Mouse (Mus musculus) MEL (cell line): Measurements from ENCODE around the gene Iqsec1. TPM values are rescaled to one million over a fixed set of nuclear protein-coding genes. Genes with fewer than 3 reads are reported as not detected.

Experiments used
- DNase-seq: peaks from one replicate; pipeline ENCODE4 v3.0.0; 2011; ENCODE audit warnings: low read depth, low spot score
- H3K27ac ChIP-seq: 2 replicates; pipeline ENCODE4 v1.5.1; 2012; ENCODE audit warnings: low read depth, mild to moderate bottlenecking, control low read depth, low read length, moderate library complexity; ENCODE audit not compliant: control insufficient read depth
- H3K27me3 ChIP-seq, 2 experiments: fragments of 150-350 bp in 1 of 2; sonication (generic) in 1 of 2; 2 replicates each; pipeline ENCODE4 v1.6.1; 2012; ENCODE audit warnings: low read length in 2 of 2, mild to moderate bottlenecking in 2 of 2, improper control_type of control experiment in 1 of 2, moderate library complexity in 1 of 2; ENCODE audit not compliant: insufficient read depth in 2 of 2, control insufficient read depth in 1 of 2
- H3K36me3 ChIP-seq, 2 experiments: 2 replicates each; pipeline ENCODE4 v1.6.1; 2012 to 2014; ENCODE audit warnings: low read length in 2 of 2, improper control_type of control experiment in 1 of 2, inconsistent platforms in 1 of 2, mild to moderate bottlenecking in 1 of 2; ENCODE audit not compliant: insufficient read depth in 2 of 2, control insufficient read depth in 1 of 2
- H3K4me1 ChIP-seq, 2 experiments: fragments of 150-350 bp in 1 of 2; sonication (generic) in 1 of 2; 2 replicates each; pipeline ENCODE4 v1.6.1; 2012; ENCODE audit warnings: low read length in 2 of 2, improper control_type of control experiment in 1 of 2, mild to moderate bottlenecking in 1 of 2; ENCODE audit not compliant: insufficient read depth in 2 of 2, control insufficient read depth in 1 of 2
- H3K4me3 ChIP-seq, 2 experiments: fragments of 150-350 bp in 1 of 2; sonication (generic) in 1 of 2; 2 replicates each; pipeline ENCODE4 v1.5.1; 2012; ENCODE audit warnings: low read depth in 2 of 2, low read length in 2 of 2, mild to moderate bottlenecking in 2 of 2, moderate library complexity in 2 of 2, control low read depth in 1 of 2, improper control_type of control experiment in 1 of 2; ENCODE audit not compliant: control insufficient read depth in 1 of 2, insufficient read depth in 1 of 2
- H3K79me2 ChIP-seq: 2 replicates; pipeline ENCODE4 v1.6.1; 2012; ENCODE audit warnings: mild to moderate bottlenecking, low read length, moderate library complexity; ENCODE audit not compliant: control insufficient read depth, poor library complexity, insufficient read depth
- H3K9ac ChIP-seq: 2 replicates; pipeline ENCODE4 v1.6.1; 2012; ENCODE audit warnings: low read depth, mild to moderate bottlenecking, control low read depth, low read length, moderate library complexity; ENCODE audit not compliant: control insufficient read depth, poor library complexity, severe bottlenecking
- H3K9me3 ChIP-seq: fragments of 150-350 bp; sonication (generic); replicated peaks from 2 replicates; pipeline ENCODE4 v1.6.1; 2012; ENCODE audit warnings: mild to moderate bottlenecking, low read length, improper control_type of control experiment, moderate library complexity; ENCODE audit not compliant: insufficient read depth
- BHLHE40 ChIP-seq: IDR thresholded peaks from 2 replicates; pipeline ENCODE4 v1.6.1; 2012; ENCODE audit warnings: low read depth, mild to moderate bottlenecking, inconsistent platforms, low read length, improper control_type of control experiment, borderline replicate concordance
- CHD1 ChIP-seq: IDR thresholded peaks from 2 replicates; pipeline ENCODE4 v1.6.1; 2012; ENCODE audit warnings: low read depth, mild to moderate bottlenecking, inconsistent platforms, low read length, improper control_type of control experiment
- CHD2 ChIP-seq: IDR thresholded peaks from 2 replicates; pipeline ENCODE4 v1.6.1; 2011; ENCODE audit warnings: low read length, improper control_type of control experiment
- CTCF ChIP-seq, 3 experiments: IDR thresholded peaks in 2 of 3; conservative IDR thresholded peaks in 1 of 3; 2 replicates each; pipeline ENCODE4 v1.5.1; 2011 to 2012; ENCODE audit warnings: low read length in 3 of 3, low read depth in 2 of 3, mild to moderate bottlenecking in 2 of 3, improper control_type of control experiment in 1 of 3, inconsistent platforms in 1 of 3, mixed read lengths in 1 of 3, moderate library complexity in 1 of 3; ENCODE audit not compliant: control insufficient read depth in 1 of 3, insufficient read depth in 1 of 3, poor library complexity in 1 of 3, severe bottlenecking in 1 of 3
- E2F4 ChIP-seq: IDR thresholded peaks from 2 replicates; pipeline ENCODE4 v1.6.1; 2011; ENCODE audit warnings: low read depth, low read length, improper control_type of control experiment, borderline replicate concordance
- ELF1 ChIP-seq: IDR thresholded peaks from 2 replicates; pipeline ENCODE4 v1.6.1; 2014; ENCODE audit warnings: low read depth, mild to moderate bottlenecking, inconsistent platforms, low read length, improper control_type of control experiment, moderate library complexity
- EP300 ChIP-seq, 2 experiments: IDR thresholded peaks; 2 replicates each; pipeline ENCODE4 v1.6.1; 2011; ENCODE audit warnings: improper control_type of control experiment in 2 of 2, low read length in 2 of 2, low read depth in 1 of 2, mild to moderate bottlenecking in 1 of 2
- ETS1 ChIP-seq: IDR thresholded peaks from 2 replicates; pipeline ENCODE4 v1.6.1; 2012; ENCODE audit warnings: low read depth, mild to moderate bottlenecking, inconsistent platforms, low read length, improper control_type of control experiment, moderate library complexity
- GABPA ChIP-seq: IDR thresholded peaks from 2 replicates; pipeline ENCODE4 v1.6.1; 2012; ENCODE audit warnings: low read depth, mild to moderate bottlenecking, inconsistent platforms, low read length, improper control_type of control experiment, moderate library complexity
- GATA1 ChIP-seq: IDR thresholded peaks from 2 replicates; pipeline ENCODE4 v1.6.1; 2011; ENCODE audit warnings: low read depth, low read length, improper control_type of control experiment
- HCFC1 ChIP-seq: IDR thresholded peaks from 2 replicates; pipeline ENCODE4 v1.6.1; 2012; ENCODE audit warnings: low read depth, mild to moderate bottlenecking, inconsistent platforms, low read length, improper control_type of control experiment, moderate library complexity
- JUND ChIP-seq: IDR thresholded peaks from 2 replicates; pipeline ENCODE4 v1.6.1; 2011; ENCODE audit warnings: low read depth, mild to moderate bottlenecking, improper control_type of control experiment, low read length
- KAT2A ChIP-seq: conservative IDR thresholded peaks from 2 replicates; pipeline ENCODE4 v1.6.1; 2012; ENCODE audit warnings: low read depth, low read length, improper control_type of control experiment, inconsistent platforms
- MAFK ChIP-seq: IDR thresholded peaks from 2 replicates; pipeline ENCODE4 v1.6.1; 2011; ENCODE audit warnings: low read depth, mild to moderate bottlenecking, low read length, improper control_type of control experiment, borderline replicate concordance
- MAX ChIP-seq: IDR thresholded peaks from 2 replicates; pipeline ENCODE4 v1.6.1; 2011; ENCODE audit warnings: low read length, improper control_type of control experiment
- MEF2A ChIP-seq: IDR thresholded peaks from 2 replicates; pipeline ENCODE4 v1.6.1; 2014; ENCODE audit warnings: low read depth, mild to moderate bottlenecking, inconsistent platforms, low read length, improper control_type of control experiment; ENCODE audit not compliant: poor library complexity, insufficient replicate concordance, severe bottlenecking; ENCODE audit errors: extremely low read depth
- MYB ChIP-seq: IDR thresholded peaks from 2 replicates; pipeline ENCODE4 v1.6.1; 2011; ENCODE audit warnings: mild to moderate bottlenecking, low read depth, low read length, improper control_type of control experiment
- MYC ChIP-seq: IDR thresholded peaks from 2 replicates; pipeline ENCODE4 v1.6.1; 2011; ENCODE audit warnings: low read depth, mild to moderate bottlenecking, low read length, improper control_type of control experiment, moderate library complexity
- NELFE ChIP-seq: IDR thresholded peaks from 2 replicates; pipeline ENCODE4 v1.6.1; 2011; ENCODE audit warnings: low read depth, low read length, improper control_type of control experiment
- NRF1 ChIP-seq: IDR thresholded peaks from 2 replicates; pipeline ENCODE4 v1.6.1; 2014; ENCODE audit warnings: low read depth, mild to moderate bottlenecking, inconsistent platforms, low read length, improper control_type of control experiment, moderate library complexity; ENCODE audit not compliant: poor library complexity, insufficient read depth, severe bottlenecking
- POLR2A ChIP-seq, 2 experiments: IDR thresholded peaks; 2 replicates each; pipeline ENCODE4 v1.6.1; 2011 to 2012; ENCODE audit warnings: low read length in 2 of 2, mild to moderate bottlenecking in 2 of 2, control low read depth in 1 of 2, improper control_type of control experiment in 1 of 2, low read depth in 1 of 2, moderate library complexity in 1 of 2; ENCODE audit not compliant: control insufficient read depth in 1 of 2, insufficient read depth in 1 of 2, poor library complexity in 1 of 2
- POLR2AphosphoS2 ChIP-seq: IDR thresholded peaks from 2 replicates; pipeline ENCODE4 v1.6.1; 2011; ENCODE audit warnings: low read length, improper control_type of control experiment
- POLR2AphosphoS5 ChIP-seq: IDR thresholded peaks from 2 replicates; pipeline ENCODE4 v1.6.1; 2012; ENCODE audit warnings: low read depth, borderline replicate concordance, mild to moderate bottlenecking, inconsistent platforms, low read length, moderate library complexity, mixed read lengths
- RAD21 ChIP-seq: IDR thresholded peaks from 2 replicates; pipeline ENCODE4 v1.6.1; 2011; ENCODE audit warnings: mild to moderate bottlenecking, low read depth, low read length, improper control_type of control experiment
- RCOR1 ChIP-seq: IDR thresholded peaks from 2 replicates; pipeline ENCODE4 v1.6.1; 2012; ENCODE audit warnings: low read depth, mild to moderate bottlenecking, inconsistent platforms, low read length, improper control_type of control experiment
- SIN3A ChIP-seq: IDR thresholded peaks from 2 replicates; pipeline ENCODE4 v1.6.1; 2012; ENCODE audit warnings: low read length, improper control_type of control experiment, inconsistent platforms
- SMC3 ChIP-seq: IDR thresholded peaks from 2 replicates; pipeline ENCODE4 v1.6.1; 2011; ENCODE audit warnings: low read depth, low read length, improper control_type of control experiment
- TAL1 ChIP-seq: IDR thresholded peaks from 2 replicates; pipeline ENCODE4 v1.6.1; 2012; ENCODE audit warnings: mild to moderate bottlenecking, inconsistent platforms, low read length, moderate library complexity, mixed read lengths
- TBP ChIP-seq: IDR thresholded peaks from 2 replicates; pipeline ENCODE4 v1.8.0; 2011; ENCODE audit warnings: low read depth, low read length, improper control_type of control experiment
- TCF12 ChIP-seq: IDR thresholded peaks from 2 replicates; pipeline ENCODE4 v1.6.1; 2014; ENCODE audit warnings: low read depth, mild to moderate bottlenecking, inconsistent platforms, low read length, improper control_type of control experiment, moderate library complexity
- UBTF ChIP-seq: IDR thresholded peaks from 2 replicates; pipeline ENCODE4 v1.6.1; 2012; ENCODE audit warnings: low read depth, mild to moderate bottlenecking, inconsistent platforms, low read length, improper control_type of control experiment, moderate library complexity, borderline replicate concordance; ENCODE audit not compliant: insufficient read depth
- USF1 ChIP-seq: IDR thresholded peaks from 2 replicates; pipeline ENCODE4 v1.6.1; 2014; ENCODE audit warnings: low read depth, mild to moderate bottlenecking, inconsistent platforms, low read length, improper control_type of control experiment, moderate library complexity
- USF2 ChIP-seq, 2 experiments: IDR thresholded peaks; 2 replicates each; pipeline ENCODE4 v1.6.1; 2011 to 2012; ENCODE audit warnings: improper control_type of control experiment in 2 of 2, low read length in 2 of 2, borderline replicate concordance in 1 of 2, inconsistent platforms in 1 of 2, low read depth in 1 of 2, mild to moderate bottlenecking in 1 of 2; ENCODE audit not compliant: insufficient read depth in 1 of 2
- ZC3H11A ChIP-seq: IDR thresholded peaks from 2 replicates; pipeline ENCODE4 v1.6.1; 2012; ENCODE audit warnings: low read depth, mild to moderate bottlenecking, inconsistent platforms, low read length, improper control_type of control experiment
- ZKSCAN1 ChIP-seq: IDR thresholded peaks from 2 replicates; pipeline ENCODE4 v1.6.1; 2012; ENCODE audit warnings: low read depth, mild to moderate bottlenecking, inconsistent platforms, low read length, improper control_type of control experiment, moderate library complexity
- ZMIZ1 ChIP-seq: IDR thresholded peaks from 2 replicates; pipeline ENCODE4 v1.6.1; 2012; ENCODE audit warnings: low read depth, mild to moderate bottlenecking, inconsistent platforms, low read length, improper control_type of control experiment, moderate library complexity
- ZNF384 ChIP-seq: IDR thresholded peaks from 2 replicates; pipeline ENCODE4 v1.6.1; 2012; ENCODE audit warnings: low read depth, mild to moderate bottlenecking, inconsistent platforms, low read length, improper control_type of control experiment
- polyA plus RNA-seq, 2 experiments: library from polyadenylated mRNA; stranded (reverse) in 1 of 2; unstranded in 1 of 2; fragments of >175 nt in 1 of 2; fragments of >200 nt in 1 of 2; gene quantifications; 2 replicates each; pipeline versions ENCODE4 v1.2.1 to v1.2.4; 2012; ENCODE audit warnings: low replicate concordance in 2 of 2, low read depth in 1 of 2; ENCODE audit not compliant: insufficient read length in 2 of 2, insufficient read depth in 1 of 2, missing spikeins in 1 of 2
- total RNA-seq: library from RNA; depleted of rRNA; stranded (reverse); fragments of 300-350 nt; gene quantifications from 2 replicates; pipeline ENCODE4 v1.2.3, GENCODE M21; 2012

Gene Iqsec1
- total and polyA plus RNA-seq, 3 experiments, result 14.8 to 73.4 (median 30.8) TPM

GRCm38 (mm10) chr6:90618274-90618673 lies 370.2 kb downstream of the Iqsec1 start:
- H3K9ac ChIP-seq, result peak overlapping the region; percentile 92
- peak; percentile 91 for DNase-seq
- peak overlapping the region; percentile 97 for H3K27ac ChIP-seq
- peak overlapping the region; percentile 59 to 61 for H3K4me3 ChIP-seq
- H3K79me2 ChIP-seq, result peaks cover 55% of the 10 kb centered on the region
- H3K4me1 ChIP-seq, result peaks cover 9 to 38% of the 10 kb centered on the region in 2 experiments; a peak in 3 of 4 replicates
- H3K36me3 ChIP-seq, result peaks cover 0 to 19% of the 10 kb centered on the region in 2 experiments; a peak in 2 of 4 replicates
- no peaks in the 10 kb centered on the region for H3K9me3 ChIP-seq
- no peaks in the 10 kb centered on the region for H3K27me3 ChIP-seq
- peak; percentile 88; the same call in 1 of the 2 replicates for TF ChIP-seq RCOR1
- peak; percentile 91 for TF ChIP-seq GATA1
- no peak for TF ChIP-seq CTCF (IDR thresholded peaks at IDR 0.05 in 2 of 3, conservative IDR thresholded peaks at IDR 0.05 in 1 of 3; ENCODE audit: control insufficient read depth in 1 of 3, insufficient read depth in 1 of 3, low read depth in 2 of 3, low read length in 3 of 3, poor library complexity in 1 of 3, severe bottlenecking in 1 of 3)
- TF ChIP-seq TBP, result peak; percentile 95
- TF ChIP-seq ETS1, result peak; percentile 87
- TF ChIP-seq CHD2, result peak; percentile 78
- TF ChIP-seq E2F4, result no peak
- TF ChIP-seq KAT2A, result no peak; the same call in 1 of the 2 replicates
- TF ChIP-seq ZNF384, result no peak
- TF ChIP-seq MAFK, result no peak
- TF ChIP-seq TCF12, result peak; percentile 96
- TF ChIP-seq POLR2AphosphoS5, result no peak
- TF ChIP-seq JUND, result no peak
- TF ChIP-seq ELF1, result peak; percentile 89
- no peak for TF ChIP-seq CHD1
- TF ChIP-seq UBTF, result 0 out of 2 replicates have a peak, but pooled peaks have one; percentile 13
- TF ChIP-seq MYC, result peak; percentile 76
- TF ChIP-seq USF1, result no peak
- peak; percentile 73 for TF ChIP-seq HCFC1
- no peak for TF ChIP-seq ZKSCAN1
- TF ChIP-seq SIN3A, result peak; percentile 81
- no peak for TF ChIP-seq MEF2A
- peak; percentile 95 for TF ChIP-seq TAL1
- TF ChIP-seq MYB, result peak; percentile 84
- no peak for TF ChIP-seq RAD21
- 0 out of 2 replicates have a peak, but pooled peaks have one; percentile 11 for TF ChIP-seq MAX
- no peak for TF ChIP-seq SMC3
- peak; percentile 81 for TF ChIP-seq NELFE
- TF ChIP-seq BHLHE40, result no peak; the same call in 1 of the 2 replicates
- peak; percentile 92 to 98 for TF ChIP-seq EP300 (IDR thresholded peaks at IDR 0.05; ENCODE audit: low read depth in 1 of 2, low read length in 2 of 2)
- TF ChIP-seq USF2 (IDR thresholded peaks at IDR 0.05; ENCODE audit: borderline replicate concordance in 1 of 2, insufficient read depth in 1 of 2, low read depth in 1 of 2, low read length in 2 of 2), result no peak
- peak; percentile 63 for TF ChIP-seq NRF1
- TF ChIP-seq GABPA, result no peak
- peak; percentile 67; the same call in 1 of the 2 replicates for TF ChIP-seq ZMIZ1
- peak; percentile 83 for TF ChIP-seq POLR2AphosphoS2
- TF ChIP-seq ZC3H11A, result no peak
- peak; percentile 65 to 94; a peak in 3 of 4 replicates for TF ChIP-seq POLR2A (IDR thresholded peaks at IDR 0.05; ENCODE audit: control insufficient read depth in 1 of 2, insufficient read depth in 1 of 2, low read depth in 1 of 2, low read length in 2 of 2, poor library complexity in 1 of 2)
